Mouse (Mus musculus): ENCODE data around the gene Olfr18.
"Not testable (repeated sequence)": the region's sequence is repeated elsewhere in the genome, so short reads cannot be mapped to it uniquely, and the experiment has no call there.

Olfr18 gene

GRCm38 (mm10) chr9:20335994-20336393, at the start of gene Olfr18:
Gene Olfr18, minus strand, starts transcription at chr9:20336094.
- no peak for DNase-seq (ENCODE audit: low read depth, low spot score)

GRCm38 (mm10) chr9:20385343-20385703, 49.4 kb upstream of the Olfr18 start:
- DNase-seq (ENCODE audit: low read depth, low spot score) = no peak

DNA sequence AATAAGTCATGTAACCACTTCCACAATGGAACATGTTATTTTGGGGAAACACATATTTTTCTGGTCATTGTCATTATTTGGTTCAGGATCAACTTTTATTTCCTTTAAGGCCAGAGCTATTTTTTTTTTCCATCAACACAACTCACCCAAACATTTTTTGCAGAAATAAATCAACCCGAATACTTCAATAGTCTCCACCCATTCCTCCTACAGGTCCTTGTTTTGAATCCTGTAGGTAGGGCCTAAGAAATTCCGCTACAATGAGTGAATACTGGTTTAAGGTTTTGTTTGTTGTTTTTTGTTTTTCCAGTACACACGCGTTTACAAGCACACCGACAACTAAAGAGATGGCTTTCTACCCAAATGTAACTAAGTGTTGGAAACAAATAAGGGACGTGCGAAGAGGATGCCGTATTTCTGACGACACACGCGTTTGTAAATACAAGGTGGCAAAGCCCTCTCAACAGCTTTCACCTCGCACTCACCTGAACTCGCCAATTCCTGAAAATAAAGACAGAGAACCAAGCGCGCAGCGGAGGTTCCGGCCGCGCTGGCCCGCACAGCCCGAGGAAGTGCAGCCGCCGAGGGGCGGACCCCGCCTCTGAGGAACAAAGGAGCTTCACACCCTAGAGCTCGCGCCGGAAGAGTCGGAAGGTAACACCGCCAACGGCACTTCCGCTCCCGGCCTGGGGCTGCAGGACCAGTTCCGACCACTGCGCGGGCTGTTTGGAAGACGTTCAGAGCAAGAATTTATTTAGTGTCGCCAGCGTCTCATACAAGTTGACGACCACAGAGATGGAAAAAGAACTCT, 48.8 kb upstream of the Olfr18 start, which contains the start of gene Zfp560:
Gene Zfp560 (minus strand): TSS at position 646 of the 811 bp plus-strand sequence.
- DNase-seq (ENCODE audit: low read depth, low spot score) = peak; percentile 85

DNA sequence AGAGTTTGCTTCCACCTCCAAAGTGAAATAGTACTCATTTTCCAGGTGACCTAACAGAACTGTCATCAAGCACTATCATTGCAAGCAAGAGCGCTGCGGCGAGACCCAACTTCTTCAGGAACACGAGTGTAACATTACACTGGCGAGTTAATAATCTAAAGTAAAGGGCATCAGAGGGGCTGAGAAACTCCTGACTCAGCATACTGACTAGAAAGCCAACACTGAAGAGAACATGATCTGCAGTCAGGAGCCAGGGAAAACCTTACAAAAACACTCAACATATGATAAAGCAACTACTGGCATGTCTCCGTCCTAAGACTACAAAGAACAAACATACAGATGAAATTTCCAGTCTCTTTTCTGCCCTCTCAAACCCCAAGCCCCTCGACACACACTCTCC, 47.8 kb upstream of the Olfr18 start:
- DNase-seq (ENCODE audit: low read depth, low spot score) = no peak

GRCm38 (mm10) chr9:20374712-20375111, 38.8 kb upstream of the Olfr18 start:
- no peak for DNase-seq (ENCODE audit: low read depth, low spot score)

DNA sequence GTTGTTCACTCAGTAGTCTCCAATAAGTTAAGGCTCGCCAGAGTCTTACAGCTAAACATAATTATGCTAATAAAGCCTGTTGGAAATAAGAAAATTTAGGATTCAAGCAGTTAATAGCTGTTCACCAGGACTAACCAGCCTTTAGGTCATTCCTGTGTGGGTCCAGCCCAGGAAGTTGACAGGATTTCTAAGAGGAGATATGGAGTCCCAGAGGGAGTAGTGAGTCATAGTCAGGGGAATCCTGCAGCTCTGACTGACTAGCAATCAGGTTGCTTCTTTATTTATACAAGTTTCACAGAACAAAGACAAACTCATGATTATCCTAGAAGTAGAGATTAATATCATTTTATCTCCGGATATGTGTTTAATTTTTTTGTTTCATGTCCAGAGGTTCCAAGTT, 31.4 kb upstream of the Olfr18 start:
- no peak for DNase-seq (ENCODE audit: low read depth, low spot score)

- DNase-seq (ENCODE audit: low read depth, low spot score) = no peak
Measured at GRCm38 (mm10) chr9:20348501-20348900, 12.6 kb upstream of the Olfr18 start.

GRCm38 (mm10) chr9:20298232-20298631, 37.7 kb downstream of the Olfr18 start, which contains the start of gene Olfr873:
Gene Olfr873, plus strand, starts transcription at chr9:20298532.
- no peak for DNase-seq (ENCODE audit: low read depth, low spot score)

DNA sequence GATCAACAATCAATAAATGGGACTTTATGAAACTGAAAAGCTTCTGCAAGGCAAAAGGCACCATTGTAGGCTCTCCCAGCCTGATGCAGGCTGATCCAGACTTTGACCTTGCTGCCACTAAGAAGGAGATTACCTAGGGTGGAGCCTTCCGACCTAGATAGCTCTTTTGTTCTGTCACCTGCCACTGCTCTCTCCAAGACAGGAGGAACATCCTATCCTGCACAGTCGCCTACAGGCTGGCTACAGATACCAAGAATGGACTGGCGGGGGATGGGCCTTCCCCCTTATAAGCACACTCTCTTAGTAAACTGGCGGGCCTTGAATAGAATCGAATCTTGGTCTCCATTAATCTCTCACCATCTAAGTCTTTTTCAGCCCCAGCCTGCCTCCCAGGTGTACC, 40.3 kb downstream of the Olfr18 start:
- DNase-seq (ENCODE audit: low read depth, low spot score) = not testable (repeated sequence)

DNA sequence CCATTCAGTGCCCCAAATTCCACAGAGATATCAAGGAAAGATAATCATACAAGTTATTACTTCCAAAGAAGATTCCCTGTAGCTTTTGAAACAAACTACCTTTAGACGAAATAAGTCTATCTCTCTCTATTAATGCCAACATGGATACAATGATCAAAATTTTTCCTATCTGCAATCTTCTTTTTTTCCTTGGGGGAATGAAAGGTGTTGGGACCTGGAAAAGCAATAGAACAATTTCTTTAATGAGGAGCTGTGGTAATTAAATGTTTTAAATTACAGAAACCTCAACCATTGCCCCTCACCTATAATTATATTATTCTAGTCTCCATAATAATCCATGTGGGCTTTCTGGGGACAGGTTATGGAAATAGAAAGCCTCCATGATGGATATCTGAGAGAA, 53.8 kb downstream of the Olfr18 start, which contains the start of gene Olfr39:
Gene Olfr39 (plus strand): TSS at position 301 of the 400 bp plus-strand sequence.
- DNase-seq (ENCODE audit: low read depth, low spot score) = no peak
